Mouse (Mus musculus): ENCODE measurements at regions not wholly inside any gene's neighbourhood (a gene's known extent, or its start where the extent isn't known, plus 50 kb on each side); places are given as distances from the start of the nearest gene placed in this dataset.

- no peak for DNase-seq
Measured at GRCm38 (mm10) chr4:137216908-137217497, 60.3 kb upstream of the Wnt4 start.

- no peak for DNase-seq
Measured at GRCm38 (mm10) chr4:137214573-137214972, 62.7 kb upstream of the Wnt4 start.

GRCm38 (mm10) chr4:137212846-137213245 lies 64.4 kb upstream of the Wnt4 start:
- DNase-seq = no peak

GRCm38 (mm10) chr4:137212106-137212505 lies 65.2 kb upstream of the Wnt4 start:
- DNase-seq = no peak

- peak; percentile 34 to 57 for DNase-seq
Measured at GRCm38 (mm10) chr4:137211288-137211687, 66.0 kb upstream of the Wnt4 start.

GRCm38 (mm10) chr4:137210525-137210924 lies 66.8 kb upstream of the Wnt4 start:
- no peak for DNase-seq

- no peak for DNase-seq
Measured at GRCm38 (mm10) chr4:137200968-137201367, 76.3 kb upstream of the Wnt4 start.

GRCm38 (mm10) chr4:137200426-137200825 lies 76.9 kb upstream of the Wnt4 start:
- no peak for DNase-seq

GRCm38 (mm10) chr4:137196491-137196974 lies 80.8 kb upstream of the Wnt4 start:
- no peak for DNase-seq

GRCm38 (mm10) chr4:137194106-137194505 lies 83.2 kb upstream of the Wnt4 start:
- no peak for DNase-seq

GRCm38 (mm10) chr4:137190625-137191024 lies 86.7 kb upstream of the Wnt4 start:
- peak; percentile 42 to 59 for DNase-seq

- peak in 1 of 2 experiments; percentile 38 for DNase-seq
Measured at GRCm38 (mm10) chr4:137189801-137190200, 87.5 kb upstream of the Wnt4 start.

- peak; percentile 71 to 75 for DNase-seq
Measured at GRCm38 (mm10) chr4:137189058-137189457, 88.2 kb upstream of the Wnt4 start.

GRCm38 (mm10) chr4:137187592-137187991 lies 89.7 kb upstream of the Wnt4 start:
- no peak for DNase-seq

GRCm38 (mm10) chr4:137187051-137187450 lies 90.2 kb upstream of the Wnt4 start:
- no peak for DNase-seq

- no peak for DNase-seq
Measured at GRCm38 (mm10) chr4:137185001-137185400, 92.3 kb upstream of the Wnt4 start.

- DNase-seq = peak in 1 of 2 experiments; percentile 52
Measured at GRCm38 (mm10) chr4:137183181-137183850, 94.0 kb upstream of the Wnt4 start.

GRCm38 (mm10) chr4:137182547-137182946 lies 94.7 kb upstream of the Wnt4 start:
- DNase-seq = no peak

GRCm38 (mm10) chr4:137181252-137181651 lies 96.0 kb upstream of the Wnt4 start:
- no peak for DNase-seq

- no peak for DNase-seq
Measured at GRCm38 (mm10) chr4:137180083-137180482, 97.2 kb upstream of the Wnt4 start.

GRCm38 (mm10) chr4:137178833-137179232 lies 98.5 kb upstream of the Wnt4 start:
- peak; percentile 67 to 82 for DNase-seq

- peak in 1 of 2 experiments; percentile 36 for DNase-seq
Measured at GRCm38 (mm10) chr4:137164933-137165332, 112.4 kb upstream of the Wnt4 start.

GRCm38 (mm10) chr4:137164429-137164828 lies 112.9 kb upstream of the Wnt4 start:
- peak; percentile 94 to 95 for DNase-seq

GRCm38 (mm10) chr4:137163962-137164361 lies 113.3 kb upstream of the Wnt4 start:
- DNase-seq = no peak
